Mouse (Mus musculus) pancreas, adult 10 weeks (tissue): ENCODE measurements around the gene Kir3dl1. TPM values are rescaled to one million over a fixed set of nuclear protein-coding genes. Genes with fewer than 3 reads are reported as not detected.

Source experiments
- polyA plus RNA-seq: library from polyadenylated mRNA; stranded (reverse); fragments of 350-450 nt; fragmentation: Illumina TruSeq; extraction: RNeasy Lipid Tissue Mini Kit (QIAGEN cat#74804); gene quantifications from one replicate; pipeline ENCODE4 v1.2.3, GENCODE M21; 2015; ENCODE audit warnings: low read depth, low replicate concordance; ENCODE audit not compliant: insufficient read depth

Gene Kir3dl1
- polyA plus RNA-seq: not detected

GRCm38 (mm10) chrX:136517699-136518098 lies at the start of gene Kir3dl1:
Gene Kir3dl1 (plus strand): TSS chrX:136517999.

GRCm38 (mm10) chrX:136543956-136544355 lies 26.2 kb downstream of the Kir3dl1 start, which contains the start of gene Kir3dl2:
Gene Kir3dl2 (minus strand): TSS chrX:136544056.

Other genes starting within 250 kb of the Kir3dl1 start
- gene Bex3, start 247.7 kb upstream of the Kir3dl1 start, polyA plus RNA-seq: 25.5 TPM
- not detected for gene Kir3dl2, start 26.1 kb downstream of the Kir3dl1 start, polyA plus RNA-seq
- gene Tceal3, start 72.8 kb downstream of the Kir3dl1 start, polyA plus RNA-seq: 4.4 TPM
- gene Tceal1, start 190.0 kb downstream of the Kir3dl1 start, polyA plus RNA-seq: 1.6 TPM
- gene Morf4l2, start 225.7 kb downstream of the Kir3dl1 start, polyA plus RNA-seq: 81.2 TPM